Mouse (Mus musculus) midbrain, embryonic 11.5 days (tissue): ENCODE data around the gene 4931406C07Rik. TPM values are rescaled to one million over a fixed set of nuclear protein-coding genes. Genes with fewer than 3 reads are reported as not detected.

Experiments used
- ATAC-seq: fragments of 200-750 bp; cut with Nextera tagmentation; 2 replicates; pipeline ENCODE4 v1.8.0; 2017; ENCODE audit warnings: moderate TSS enrichment, moderate library complexity; ENCODE audit not compliant: low FRiP score
- DNase-seq: peaks from one replicate; pipeline ENCODE4 v3.0.0; 2015; ENCODE audit warnings: low spot score; ENCODE audit errors: missing footprints
- H3K27ac ChIP-seq: fragments of 300-500 bp; sonication (generic); 2 replicates; pipeline ENCODE4 v1.5.1; 2014; ENCODE audit warnings: low read depth, low read length
- H3K27me3 ChIP-seq: fragments of 300-500 bp; sonication (generic); 2 replicates; pipeline ENCODE4 v1.6.1; 2014; ENCODE audit warnings: mild to moderate bottlenecking, low read length, moderate library complexity, mixed read lengths; ENCODE audit not compliant: control insufficient read depth, insufficient read depth
- H3K36me3 ChIP-seq: fragments of 300-500 bp; sonication (generic); 2 replicates; pipeline ENCODE4 v1.6.1; 2014; ENCODE audit warnings: mild to moderate bottlenecking, low read length, moderate library complexity, mixed read lengths; ENCODE audit not compliant: control insufficient read depth, insufficient read depth
- H3K4me1 ChIP-seq: fragments of 300-500 bp; sonication (generic); 2 replicates; pipeline ENCODE4 v1.6.1; 2014; ENCODE audit warnings: low read length; ENCODE audit not compliant: control insufficient read depth, insufficient read depth
- H3K4me2 ChIP-seq: fragments of 300-500 bp; sonication (generic); 2 replicates; pipeline ENCODE4 v1.6.1; 2014; ENCODE audit warnings: mild to moderate bottlenecking, moderate library complexity
- H3K4me3 ChIP-seq: fragments of 300-500 bp; sonication (generic); 2 replicates; pipeline ENCODE4 v1.5.1; 2014; ENCODE audit warnings: low read depth, low read length
- H3K9ac ChIP-seq: fragments of 300-500 bp; sonication (generic); 2 replicates; pipeline ENCODE4 v1.6.1; 2014; ENCODE audit warnings: low read length
- H3K9me3 ChIP-seq: fragments of 300-500 bp; sonication (generic); 2 replicates; pipeline ENCODE4 v1.6.1; 2016; ENCODE audit warnings: low read length; ENCODE audit not compliant: control insufficient read depth
- WGBS: fragments of 180-500 bp; shearing (Covaris S2); extraction: QIAGEN DNeasy Blood & Tissue Kit; methylation state at CpG from one replicate; pipeline ENCODE4 v1.1.7; 2014; 5-methylcytosine and 5-hydroxymethylcytosine counted together
- polyA plus RNA-seq: library from polyadenylated mRNA; unstranded; fragments of >200 nt; fragmentation: Nextera tagmentation; extraction: Ambion mirVana; gene quantifications from 2 replicates; pipeline ENCODE4 v1.2.1, GENCODE M21; 2014

4931406C07Rik gene
- polyA plus RNA-seq, 1 experiment from 2014 or later: 5.3 TPM

GRCm38 (mm10) chr9:15250376-15250775, 55.9 kb downstream of the 4931406C07Rik start:
- Histone ChIP-seq H3K27me3 (no peaks in the 10 kb centered on the region), H3K9ac (no peak overlapping the region), H3K4me3 (no peak overlapping the region), H3K9me3 (no peaks in the 10 kb centered on the region), H3K27ac (no peak overlapping the region), H3K4me2 (no peak overlapping the region), H3K36me3 (no peaks in the 10 kb centered on the region; the same call in 1 of the 2 replicates), H3K4me1 (no peaks in the 10 kb centered on the region)
- no peak for DNase-seq
- WGBS: 76% methylated on average over 7 of the region's 7 CpGs
- no peak for ATAC-seq

DNA sequence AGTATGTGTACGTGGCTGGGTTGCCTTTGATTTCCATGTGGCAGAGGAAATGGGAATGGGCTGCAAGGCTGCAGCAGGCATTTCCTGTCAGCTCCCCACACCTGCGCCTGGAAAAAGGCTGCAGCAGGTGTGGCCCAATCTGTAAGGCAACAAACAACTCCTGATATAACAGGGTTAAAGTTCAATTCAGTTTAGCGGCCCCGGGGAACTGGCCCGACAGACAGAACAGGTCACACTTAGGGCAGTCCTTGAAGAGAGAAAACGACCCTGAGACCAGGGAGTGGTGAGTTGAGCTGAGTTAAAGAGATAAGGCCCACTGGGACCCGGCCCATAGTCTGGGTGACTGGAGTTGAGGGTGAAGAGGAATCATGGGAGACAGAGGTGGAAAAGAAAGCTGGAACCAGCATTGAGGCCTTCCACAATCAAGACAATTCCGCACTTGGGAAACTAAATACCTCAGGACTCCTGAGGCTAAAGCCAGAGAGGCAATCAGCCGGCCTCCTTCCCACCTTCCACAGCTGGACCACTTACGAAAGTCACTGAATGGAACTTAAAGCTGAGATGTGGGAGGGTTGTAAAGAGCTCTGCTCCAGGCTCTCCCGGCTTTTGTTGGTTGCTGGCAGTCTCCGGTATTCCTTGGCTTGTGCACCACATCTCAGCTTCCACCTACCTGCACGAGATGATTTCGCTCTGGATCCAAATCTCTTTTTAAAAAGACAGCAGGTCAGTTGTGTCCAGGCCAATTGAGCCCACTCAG, 60.8 kb downstream of the 4931406C07Rik start:
- WGBS: 83% methylated on average over 14 of the region's 14 CpGs

DNA sequence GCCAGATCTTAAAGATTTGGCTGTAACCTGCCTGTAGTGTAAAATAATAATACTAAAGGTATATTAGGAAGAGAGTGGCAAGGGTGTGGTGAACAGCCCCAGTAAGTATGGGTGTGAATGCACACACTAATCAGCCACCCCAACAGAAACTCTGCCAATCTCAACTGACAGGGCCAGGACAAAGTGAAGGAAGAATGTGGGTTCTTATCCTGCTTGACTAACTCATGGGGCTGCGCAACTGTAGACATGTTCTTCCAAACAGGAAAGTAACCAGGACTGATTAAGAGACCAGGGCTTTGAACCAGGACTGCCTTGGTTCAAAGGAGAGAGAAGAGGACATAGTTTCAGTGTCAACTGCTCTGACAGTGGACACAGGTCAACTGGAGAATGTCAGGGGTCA, 64.1 kb downstream of the 4931406C07Rik start:
- no peak for DNase-seq
- Histone ChIP-seq H3K27ac (no peak overlapping the region), H3K4me2 (no peak overlapping the region), H3K36me3 (no peaks in the 10 kb centered on the region), H3K4me1 (0 out of 2 replicates have a peak, but pooled peaks cover 2% of the 10 kb centered on the region), H3K4me3 (no peak overlapping the region), H3K9ac (no peak overlapping the region), H3K27me3 (no peaks in the 10 kb centered on the region), H3K9me3 (no peaks in the 10 kb centered on the region)
- 92% methylated on average over 1 of the region's 1 CpGs for WGBS
- no peak for ATAC-seq

More for the DNA sequence above, 60.8 kb downstream of the 4931406C07Rik start:
- H3K4me2 ChIP-seq: no peak overlapping the region
- H3K4me3 ChIP-seq: no peak overlapping the region
- no peak overlapping the region for H3K9ac ChIP-seq
- no peak overlapping the region for H3K27ac ChIP-seq
- no peaks in the 10 kb centered on the region for H3K9me3 ChIP-seq
- no peaks in the 10 kb centered on the region for H3K36me3 ChIP-seq
- no peaks in the 10 kb centered on the region for H3K4me1 ChIP-seq
- ATAC-seq (no peak), DNase-seq (no peak)
- no peaks in the 10 kb centered on the region for H3K27me3 ChIP-seq

DNA sequence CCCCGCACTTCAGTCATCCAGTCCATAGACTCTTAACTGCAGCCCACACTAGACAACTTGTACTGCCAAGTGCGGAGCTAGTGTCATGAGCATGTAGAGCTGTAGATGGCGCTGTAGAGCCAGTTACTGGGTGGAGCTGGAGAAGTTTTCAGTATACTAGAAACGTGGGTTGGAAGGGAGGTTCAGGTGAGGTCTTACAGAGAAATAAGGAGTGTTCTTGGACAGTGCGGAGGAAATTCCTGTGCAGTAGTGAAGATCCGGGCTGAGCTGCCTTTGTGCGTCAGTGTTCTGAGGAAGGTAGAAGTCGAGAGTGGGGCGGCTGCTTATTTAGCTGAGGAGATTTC, 64.7 kb downstream of the 4931406C07Rik start:
- H3K4me1 ChIP-seq: 0 out of 2 replicates have a peak, but pooled peaks cover 2% of the 10 kb centered on the region
- no peaks in the 10 kb centered on the region for H3K36me3 ChIP-seq
- H3K4me2 ChIP-seq: no peak overlapping the region
- H3K9me3 ChIP-seq: no peaks in the 10 kb centered on the region
- H3K27me3 ChIP-seq: no peaks in the 10 kb centered on the region
- no peak overlapping the region for H3K9ac ChIP-seq
- DNase-seq (peak; percentile 90), ATAC-seq (no peak)
- 52% methylated on average over 9 of the region's 9 CpGs for WGBS
- H3K4me3 ChIP-seq: no peak overlapping the region
- no peak overlapping the region for H3K27ac ChIP-seq

- no peak overlapping the region for H3K4me2 ChIP-seq
- WGBS: 72% methylated on average over 6 of the region's 6 CpGs
- no peaks in the 10 kb centered on the region for H3K27me3 ChIP-seq
- H3K4me1 ChIP-seq: 0 out of 2 replicates have a peak, but pooled peaks cover 2% of the 10 kb centered on the region
- H3K9ac ChIP-seq: no peak overlapping the region
- no peaks in the 10 kb centered on the region for H3K9me3 ChIP-seq
- no peaks in the 10 kb centered on the region for H3K36me3 ChIP-seq
- H3K27ac ChIP-seq: no peak overlapping the region
- ATAC-seq: no peak
- no peak for DNase-seq
- no peak overlapping the region for H3K4me3 ChIP-seq
These were observed 65.2 kb downstream of the 4931406C07Rik start for GRCm38 (mm10) chr9:15240863-15241595.

DNA sequence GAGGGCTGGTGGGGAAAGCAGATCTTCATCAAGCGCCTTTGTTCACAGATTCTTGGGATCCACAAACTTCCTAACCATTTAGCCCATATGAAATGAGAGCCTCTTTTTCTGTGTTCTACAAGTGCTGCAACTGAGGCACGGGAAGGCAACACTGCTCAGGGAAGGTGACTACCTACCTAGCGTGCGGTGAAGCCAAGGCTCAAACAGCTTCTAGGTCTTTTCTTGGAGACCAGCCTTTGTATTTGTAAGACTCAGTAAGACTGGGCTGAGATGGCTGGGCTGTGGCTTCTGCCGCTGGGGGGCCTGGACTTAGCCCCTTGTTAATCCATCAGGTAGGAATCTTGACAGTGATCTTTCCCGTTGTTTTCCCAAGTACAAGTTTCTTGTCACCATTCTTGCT, 66.2 kb downstream of the 4931406C07Rik start:
- Histone ChIP-seq H3K4me3 (no peak overlapping the region), H3K4me1 (0 out of 2 replicates have a peak, but pooled peaks cover 2% of the 10 kb centered on the region), H3K9me3 (no peaks in the 10 kb centered on the region), H3K9ac (no peak overlapping the region), H3K4me2 (no peak overlapping the region), H3K36me3 (no peaks in the 10 kb centered on the region), H3K27me3 (no peaks in the 10 kb centered on the region), H3K27ac (no peak overlapping the region)
- no peak for ATAC-seq
- 88% methylated on average over 6 of the region's 6 CpGs for WGBS
- no peak for DNase-seq

DNA sequence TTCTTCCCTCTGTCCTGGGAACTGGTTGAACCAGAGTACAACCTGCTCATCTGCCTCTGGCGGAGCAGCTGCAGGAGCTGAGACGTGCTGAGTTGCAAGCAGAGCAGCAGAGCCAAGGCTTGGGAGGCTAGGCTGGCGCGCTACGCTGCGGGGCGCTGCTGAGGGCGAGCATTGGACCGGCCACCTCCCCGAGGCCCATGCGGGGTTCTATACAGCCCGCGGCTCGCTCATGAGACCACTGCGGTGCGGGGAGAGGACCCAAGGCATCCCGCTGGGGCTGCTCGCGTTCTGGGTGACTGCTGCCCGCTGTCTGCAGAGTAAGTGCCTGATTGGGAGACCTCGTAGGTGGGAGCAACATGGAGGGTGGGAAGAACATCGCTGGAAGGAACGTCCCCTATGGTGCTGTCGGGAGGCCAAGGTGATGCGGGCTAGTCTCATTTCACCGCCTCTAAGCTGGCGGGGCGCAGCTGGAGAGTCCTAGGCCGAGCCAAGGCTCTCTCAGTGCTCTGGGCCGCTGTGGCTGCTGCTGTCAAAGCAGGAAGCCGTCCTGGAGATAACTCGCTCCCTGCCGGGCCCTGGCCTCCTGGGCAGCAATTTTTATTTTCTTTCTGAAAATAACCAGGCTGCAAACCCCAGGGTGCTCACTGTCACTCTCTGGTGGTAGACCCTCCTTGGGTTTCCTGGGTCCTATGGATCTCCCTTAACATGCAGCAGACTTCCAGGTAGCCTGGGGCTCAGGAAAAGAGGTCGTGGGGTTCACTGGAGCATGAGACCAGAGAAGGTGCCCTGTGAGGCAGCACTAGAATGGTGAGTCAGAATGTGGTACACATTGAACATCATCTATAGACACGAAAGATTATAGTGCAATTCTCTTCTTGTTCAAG, 67.0 kb downstream of the 4931406C07Rik start, which contains the start of gene Vstm5:
Gene Vstm5, plus strand, starts transcription at position 4 of the 884 bp plus-strand sequence.
- WGBS: 5% methylated on average over 35 of the region's 35 CpGs
- H3K4me1 ChIP-seq: 0 out of 2 replicates have a peak, but pooled peaks cover 2% of the 10 kb centered on the region
- ATAC-seq (peak; percentile 89), DNase-seq (peak; percentile 96)
- H3K9ac ChIP-seq: peak within 1 kb of the TSS; percentile 68
- H3K27me3 ChIP-seq: no peaks in the 10 kb centered on the region
- H3K9me3 ChIP-seq: no peaks in the 10 kb centered on the region
- H3K27ac ChIP-seq: no peak within 1 kb of the TSS
- H3K4me2 ChIP-seq: peak within 1 kb of the TSS; percentile 78
- H3K4me3 ChIP-seq: peak within 1 kb of the TSS; percentile 40
- no peaks in the 10 kb centered on the region for H3K36me3 ChIP-seq

- Histone ChIP-seq H3K9ac (peak overlapping the region; percentile 68), H3K27ac (no peak overlapping the region), H3K36me3 (no peaks in the 10 kb centered on the region), H3K9me3 (no peaks in the 10 kb centered on the region), H3K4me2 (peak overlapping the region; percentile 78), H3K27me3 (no peaks in the 10 kb centered on the region), H3K4me3 (peak overlapping the region; percentile 40), H3K4me1 (0 out of 2 replicates have a peak, but pooled peaks cover 2% of the 10 kb centered on the region)
- 65% methylated on average over 16 of the region's 16 CpGs for WGBS
- DNase-seq (peak; percentile 78), ATAC-seq (no peak)
These were observed 67.8 kb downstream of the 4931406C07Rik start for GRCm38 (mm10) chr9:15238297-15238990.
